Mouse (Mus musculus) T-cell, adult 2 months (primary cell): Measurements from ENCODE around the gene Hfm1.

ENCODE experiments used
- DNase-seq: peaks from one replicate; pipeline ENCODE4 v3.0.0; 2022; ENCODE audit warnings: low spot score

The Hfm1 gene

DNA sequence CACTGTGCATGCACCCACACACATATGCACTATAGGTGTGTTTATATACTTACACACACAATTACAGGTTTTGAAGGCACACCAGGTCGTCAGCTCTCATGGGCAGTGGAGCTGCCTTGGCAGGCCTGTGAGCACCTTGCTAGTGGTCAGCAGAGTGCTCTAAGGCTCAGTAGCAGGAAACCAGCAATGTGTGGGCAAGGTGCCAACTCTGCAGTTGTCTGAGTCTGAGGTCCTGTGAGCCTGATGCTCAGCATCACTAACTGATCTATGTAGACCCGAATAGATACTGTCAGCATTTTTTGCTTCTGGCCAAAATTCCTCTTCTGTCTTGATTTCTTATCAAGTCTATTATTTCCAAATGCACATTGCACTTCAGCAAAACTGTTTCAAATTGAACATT, 82.2 kb downstream of the Hfm1 start:
- DNase-seq = no peak

DNA sequence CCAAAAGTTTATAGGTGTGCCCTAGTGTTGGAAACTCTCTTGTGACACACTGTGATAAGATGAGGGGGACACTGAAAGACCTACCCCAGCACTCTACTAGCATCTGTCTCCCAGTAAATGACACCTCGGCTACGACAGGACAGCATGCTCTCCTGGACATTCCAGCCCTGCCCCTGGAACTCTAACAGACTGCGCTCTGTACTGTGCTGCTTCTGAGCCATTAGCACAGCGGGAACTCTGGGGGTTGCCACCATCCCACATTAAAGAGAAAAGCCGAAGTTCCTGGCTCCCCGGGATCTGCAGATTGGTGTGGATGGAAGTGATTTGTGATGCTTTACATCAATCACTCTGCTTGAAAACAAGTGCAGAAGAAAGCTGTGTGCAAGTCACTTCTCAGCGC, 93.1 kb downstream of the Hfm1 start:
- DNase-seq = no peak

DNA sequence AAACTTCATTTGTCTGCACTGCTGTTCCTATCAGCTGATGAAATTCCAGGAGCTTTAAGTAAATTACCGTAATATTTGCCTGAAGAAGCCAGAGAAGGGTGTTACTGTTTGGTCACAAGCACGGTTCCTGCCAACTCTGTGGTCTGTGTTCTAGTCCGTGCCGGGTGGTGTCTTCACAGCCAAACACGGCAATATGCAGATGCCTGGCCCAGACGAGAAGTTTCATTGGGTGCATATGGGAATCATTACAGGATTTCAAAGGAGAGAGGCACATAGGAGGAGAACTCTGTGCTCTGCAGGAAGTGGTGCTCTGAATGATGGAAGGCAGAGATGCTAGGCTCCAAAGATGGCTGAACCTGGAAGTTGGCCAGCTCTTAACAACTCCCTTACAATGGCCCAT, 94.7 kb downstream of the Hfm1 start:
- no peak for DNase-seq

DNA sequence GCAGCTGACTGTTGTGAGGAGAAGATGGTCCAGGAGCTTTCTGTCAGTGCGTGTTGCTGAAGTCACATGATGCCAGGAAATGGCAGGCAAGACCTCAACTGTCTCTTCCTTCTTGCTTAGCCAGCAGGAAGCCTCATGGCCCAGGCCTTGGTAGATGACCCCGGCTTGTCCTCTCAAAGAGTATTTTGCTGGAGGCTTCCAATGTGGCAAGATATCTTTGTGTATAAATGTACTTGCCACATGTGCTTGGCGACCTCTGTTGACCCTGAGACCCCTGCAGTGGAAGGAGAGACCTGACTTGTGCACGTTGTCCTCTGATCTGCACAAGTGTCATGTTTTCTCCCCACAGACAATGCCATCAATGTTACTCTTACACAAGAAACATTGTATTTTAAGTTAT, 95.3 kb downstream of the Hfm1 start:
- DNase-seq = no peak

DNA sequence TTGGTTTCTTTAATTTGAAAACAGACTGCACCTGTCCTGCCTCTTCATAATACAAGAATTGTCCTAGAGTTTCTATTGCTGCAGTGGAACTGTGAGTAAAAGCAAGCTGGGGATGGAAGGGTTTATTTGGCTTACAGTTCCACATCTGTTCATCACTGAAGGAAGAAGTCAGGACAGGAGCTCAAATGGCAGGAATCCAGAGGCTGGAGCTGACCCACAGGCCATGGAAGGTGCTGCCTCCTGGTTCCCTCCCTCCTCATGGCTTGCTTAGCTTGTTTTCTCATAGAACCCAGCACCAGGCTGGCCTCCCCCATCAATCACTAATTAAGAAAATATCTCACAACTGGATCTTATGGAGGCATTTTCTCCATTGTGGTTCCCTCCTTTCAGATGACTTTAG, 99.4 kb downstream of the Hfm1 start:
- DNase-seq = no peak

DNA sequence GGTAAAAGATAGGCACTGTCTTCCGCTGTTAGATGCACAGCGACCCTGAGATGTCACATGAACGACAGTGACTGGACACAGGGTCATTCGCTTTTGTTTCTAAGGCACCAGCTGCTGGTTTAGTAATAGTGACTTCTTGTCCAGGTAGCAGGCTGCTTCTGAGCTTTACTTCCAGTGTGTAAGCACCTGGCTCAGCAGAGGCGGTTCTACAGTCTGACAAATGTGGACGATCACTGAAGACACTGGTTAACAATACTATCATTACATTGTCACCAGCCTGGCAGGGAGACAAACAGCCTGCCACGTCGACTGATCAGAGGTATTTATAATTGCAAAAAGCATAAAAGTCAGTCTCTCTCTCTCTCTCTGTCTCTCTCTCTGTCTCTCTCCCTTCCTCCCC, 100.1 kb downstream of the Hfm1 start:
- DNase-seq = no peak

DNA sequence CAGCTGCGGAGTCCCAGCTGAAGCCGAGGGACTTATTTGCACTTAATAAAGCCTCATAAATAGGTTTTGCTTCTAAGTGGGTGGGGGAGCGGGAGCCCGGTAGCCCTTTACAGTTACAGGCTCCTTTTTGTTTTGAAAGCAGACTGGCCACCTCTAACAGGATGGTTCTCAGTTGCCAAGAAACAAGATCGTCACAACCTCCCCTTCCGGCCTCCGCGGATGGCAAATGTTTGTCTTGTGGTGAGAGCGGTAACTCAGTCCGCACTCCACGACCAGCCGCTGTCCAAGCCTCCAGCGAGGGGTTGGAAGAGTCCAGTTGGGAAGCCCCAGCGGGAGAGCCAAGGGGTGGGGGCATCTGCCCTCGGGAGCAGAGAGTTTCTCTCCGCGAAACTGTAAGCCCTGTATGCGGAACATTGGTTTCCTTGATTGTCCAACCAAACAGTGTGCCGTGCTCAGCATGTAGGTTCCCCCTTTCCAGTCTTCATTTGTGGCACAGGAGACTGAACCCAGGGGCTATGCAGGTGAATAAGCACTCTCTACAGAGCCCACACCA, 100.7 kb downstream of the Hfm1 start:
- DNase-seq = peak; percentile 62

DNA sequence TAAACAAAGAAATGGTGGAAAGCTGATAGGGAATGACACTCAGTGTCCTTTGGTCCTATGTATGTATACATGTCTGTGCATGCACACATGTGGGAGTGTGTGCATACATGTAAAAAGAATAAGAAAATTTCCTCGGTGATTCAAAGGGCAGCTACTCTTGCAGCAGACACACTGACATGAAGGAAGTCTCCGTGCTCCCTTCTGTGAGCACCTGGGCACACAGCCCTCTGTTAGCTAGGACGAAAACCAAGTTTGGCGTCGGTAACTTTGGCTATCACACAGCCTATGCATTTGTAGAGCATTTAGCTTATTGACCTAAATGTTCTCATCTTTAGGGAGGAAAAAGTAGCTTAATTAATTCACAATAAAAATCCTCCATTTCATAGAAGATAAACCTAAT, 101.4 kb downstream of the Hfm1 start:
- no peak for DNase-seq

DNA sequence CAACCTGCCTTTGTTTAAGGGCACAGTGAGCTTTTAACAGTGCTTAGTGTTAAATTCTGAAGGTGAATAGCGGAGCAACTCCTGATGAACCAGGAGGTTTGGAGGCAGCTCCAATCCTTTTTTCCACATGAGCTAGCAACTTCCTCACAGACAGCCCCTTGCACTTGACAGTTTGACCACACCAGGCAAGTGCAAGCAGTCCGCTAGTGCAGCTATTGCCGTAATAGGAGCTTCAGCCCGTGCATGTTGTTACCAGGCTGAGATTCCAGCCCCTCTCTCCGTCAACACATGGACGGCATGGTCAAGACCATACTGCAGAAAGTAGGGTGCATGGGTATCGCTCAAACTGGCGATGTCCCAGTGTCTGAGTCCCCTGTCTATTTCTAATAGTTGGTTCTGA, 106.5 kb downstream of the Hfm1 start:
- no peak for DNase-seq

DNA sequence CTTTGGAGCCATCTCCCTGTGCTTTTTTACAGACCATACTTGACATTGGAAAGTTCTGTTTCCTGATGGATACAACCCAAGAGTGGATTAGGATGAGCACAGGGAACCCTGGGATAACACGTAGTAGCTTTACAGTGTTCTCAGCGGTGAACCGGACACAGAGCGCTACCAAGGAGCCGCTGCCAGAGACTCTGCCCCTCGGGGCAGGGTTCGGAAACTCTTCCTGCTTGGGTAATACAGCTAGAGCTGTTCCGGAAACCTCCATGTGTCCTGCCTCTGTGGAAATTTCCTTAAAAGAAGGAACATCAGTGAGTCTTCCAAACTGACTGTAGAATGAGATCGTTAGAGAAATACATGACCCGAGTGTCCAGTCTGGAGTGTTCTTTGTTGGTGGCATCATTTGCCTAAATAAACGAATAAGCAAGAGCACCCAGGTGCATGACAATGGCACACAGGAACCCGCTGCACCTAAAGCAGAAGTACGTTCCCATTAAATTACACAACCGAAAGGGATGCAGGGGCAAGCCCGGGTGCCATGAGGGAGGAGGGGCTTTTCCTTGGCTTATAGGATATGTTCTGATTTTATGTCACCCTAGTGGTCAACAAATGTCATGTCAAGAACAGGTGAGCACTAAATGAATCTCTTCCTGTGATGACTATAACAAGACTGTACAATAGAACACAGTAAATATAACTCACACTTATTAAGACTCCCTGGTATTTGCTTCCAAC, 110.0 kb downstream of the Hfm1 start:
- no peak for DNase-seq

DNA sequence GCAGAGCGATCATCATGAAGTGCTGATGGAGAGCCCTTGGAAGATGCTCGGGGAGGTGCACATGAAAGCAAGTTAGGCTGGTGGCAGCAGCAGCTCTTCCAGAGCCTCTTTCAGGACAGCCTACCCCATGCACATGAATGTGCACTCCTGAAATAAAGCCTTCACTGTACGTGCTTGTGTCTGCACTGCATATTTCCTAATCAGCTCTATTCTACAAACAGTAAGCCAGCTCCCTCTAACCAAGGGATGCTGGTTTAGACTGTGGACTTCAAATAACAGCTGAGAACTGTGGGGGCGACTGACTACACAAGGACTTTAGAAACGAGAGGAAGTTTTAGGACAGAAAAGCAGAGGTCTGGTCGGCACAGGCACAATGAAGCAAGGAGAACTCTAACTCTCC, 111.5 kb downstream of the Hfm1 start:
- no peak for DNase-seq

DNA sequence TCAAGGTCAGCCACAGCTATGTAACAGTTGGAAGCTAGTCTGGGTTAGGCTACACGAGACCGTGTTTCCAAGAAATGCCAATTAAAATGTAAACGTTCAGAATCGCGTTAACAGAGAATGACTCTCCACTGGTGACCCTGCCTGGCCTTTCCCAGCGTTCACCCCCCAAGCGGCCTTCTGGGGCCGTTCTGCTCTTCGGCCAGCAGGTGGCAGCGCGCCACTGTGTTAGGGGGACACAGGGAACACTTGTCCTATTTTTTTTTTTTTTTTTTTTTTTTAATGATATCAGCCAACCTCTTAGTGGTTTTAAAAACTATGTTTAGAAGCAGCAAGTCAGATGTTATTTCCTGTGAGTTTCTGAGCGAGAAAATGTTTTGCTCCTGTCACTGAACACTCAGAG, 123.0 kb downstream of the Hfm1 start:
- DNase-seq = peak; percentile 66

DNA sequence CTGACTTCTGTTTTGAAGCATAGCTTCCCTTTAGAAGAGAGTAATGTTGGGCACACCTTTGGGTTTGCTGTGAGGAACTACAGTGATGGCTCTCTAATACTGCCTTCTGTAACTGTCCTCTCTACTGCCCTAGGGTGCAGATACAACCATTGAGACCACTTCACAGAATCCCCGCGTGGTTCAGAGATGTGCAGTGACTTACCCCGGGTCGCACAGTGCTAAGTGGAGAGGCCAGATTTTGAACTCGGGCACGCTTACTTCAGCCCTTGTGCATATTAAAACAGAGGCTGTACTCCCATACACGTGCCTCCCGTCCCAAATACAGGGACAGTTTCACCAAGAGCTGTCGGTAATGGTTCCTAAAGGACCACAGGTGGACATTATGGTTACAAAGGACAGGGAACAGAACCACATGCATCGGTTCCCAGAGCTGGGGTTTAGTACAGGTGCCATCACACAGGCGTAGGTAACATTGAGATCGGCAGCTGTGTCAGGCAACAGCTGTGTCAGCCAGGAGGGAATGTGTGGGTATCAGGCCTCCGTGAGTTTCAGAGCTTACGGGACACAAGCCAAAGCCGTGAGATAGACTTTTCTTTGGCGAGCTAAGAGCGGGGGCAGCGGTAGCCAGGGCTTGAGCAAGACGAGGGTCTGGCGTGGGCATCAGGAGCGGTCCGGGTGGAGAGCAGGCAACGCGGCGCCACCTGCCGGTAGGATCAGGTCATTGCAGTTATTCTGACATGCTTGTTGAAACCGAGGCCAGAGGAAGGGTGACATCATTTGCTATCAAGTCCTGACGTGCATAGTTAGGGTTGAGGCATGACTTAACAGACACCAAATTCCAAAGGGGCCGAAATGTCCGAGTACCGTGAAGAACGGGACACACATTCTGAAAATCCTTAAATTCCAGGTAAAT, 124.0 kb downstream of the Hfm1 start:
- DNase-seq = peak; percentile 84

DNA sequence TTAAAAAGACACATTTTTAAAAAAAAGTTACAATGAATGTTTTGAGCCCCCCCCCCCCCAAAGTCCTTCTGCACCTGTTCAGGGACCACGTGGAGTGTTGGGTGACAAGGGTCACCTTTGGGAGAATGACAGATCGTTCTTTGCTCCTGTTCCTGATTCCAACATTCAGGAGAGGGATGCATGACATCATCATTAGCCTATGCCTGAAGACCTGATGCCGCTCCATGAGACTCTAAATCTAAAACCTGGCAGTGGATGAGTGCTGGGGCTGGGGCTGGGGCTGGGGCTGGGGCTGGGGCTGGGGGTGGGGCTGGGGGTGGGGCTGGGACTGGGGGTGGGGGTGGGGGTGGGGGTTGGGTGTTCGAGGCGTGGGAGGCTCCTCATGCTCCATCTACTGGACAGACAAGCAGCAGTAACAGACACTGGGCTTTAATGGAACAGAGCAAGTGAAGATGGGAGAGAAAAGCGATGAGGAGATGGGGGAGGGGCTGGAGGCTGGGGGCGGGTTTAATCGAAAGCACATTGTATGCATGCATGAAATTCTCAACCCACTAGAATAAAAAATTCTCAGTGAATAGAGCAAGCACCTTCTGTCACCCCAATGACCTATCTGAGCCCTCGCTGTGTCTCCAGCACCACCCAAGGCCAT, 124.8 kb downstream of the Hfm1 start:
- no peak for DNase-seq

DNA sequence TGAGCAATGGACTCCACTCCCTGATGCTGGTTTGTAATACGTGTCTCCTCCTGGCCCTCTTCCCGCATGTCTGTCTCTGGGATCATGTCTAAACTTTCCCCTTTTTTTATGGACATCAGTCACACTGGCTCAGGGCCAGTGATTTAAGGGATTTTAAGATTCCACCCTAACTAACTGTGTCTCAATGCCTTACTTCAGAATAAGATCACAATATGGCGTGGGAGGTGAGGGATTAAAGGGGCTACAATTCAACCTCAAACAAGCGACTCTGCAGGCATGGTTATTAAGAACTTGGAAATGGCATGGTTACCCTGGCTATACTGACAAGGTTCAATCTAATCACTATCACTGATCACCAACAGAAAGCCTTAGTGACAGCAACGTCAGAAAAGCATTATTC, 128.2 kb downstream of the Hfm1 start:
- DNase-seq = no peak

DNA sequence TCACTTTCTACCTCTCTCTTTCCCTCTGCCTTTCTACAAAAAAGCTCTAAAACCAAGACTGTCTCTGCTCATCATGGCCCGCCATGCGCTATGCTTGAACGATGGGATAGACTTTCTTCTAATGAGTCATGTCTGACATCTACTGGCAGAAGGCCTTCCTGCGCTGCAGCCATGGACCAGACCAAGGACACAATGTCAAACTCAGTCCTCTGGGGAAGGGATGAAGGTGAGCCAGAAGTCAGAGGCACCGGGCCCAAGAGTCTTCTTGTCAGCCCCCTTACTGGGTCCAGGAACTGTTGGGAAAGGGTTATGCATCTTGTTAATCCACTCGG, 134.9 kb downstream of the Hfm1 start:
- no peak for DNase-seq

DNA sequence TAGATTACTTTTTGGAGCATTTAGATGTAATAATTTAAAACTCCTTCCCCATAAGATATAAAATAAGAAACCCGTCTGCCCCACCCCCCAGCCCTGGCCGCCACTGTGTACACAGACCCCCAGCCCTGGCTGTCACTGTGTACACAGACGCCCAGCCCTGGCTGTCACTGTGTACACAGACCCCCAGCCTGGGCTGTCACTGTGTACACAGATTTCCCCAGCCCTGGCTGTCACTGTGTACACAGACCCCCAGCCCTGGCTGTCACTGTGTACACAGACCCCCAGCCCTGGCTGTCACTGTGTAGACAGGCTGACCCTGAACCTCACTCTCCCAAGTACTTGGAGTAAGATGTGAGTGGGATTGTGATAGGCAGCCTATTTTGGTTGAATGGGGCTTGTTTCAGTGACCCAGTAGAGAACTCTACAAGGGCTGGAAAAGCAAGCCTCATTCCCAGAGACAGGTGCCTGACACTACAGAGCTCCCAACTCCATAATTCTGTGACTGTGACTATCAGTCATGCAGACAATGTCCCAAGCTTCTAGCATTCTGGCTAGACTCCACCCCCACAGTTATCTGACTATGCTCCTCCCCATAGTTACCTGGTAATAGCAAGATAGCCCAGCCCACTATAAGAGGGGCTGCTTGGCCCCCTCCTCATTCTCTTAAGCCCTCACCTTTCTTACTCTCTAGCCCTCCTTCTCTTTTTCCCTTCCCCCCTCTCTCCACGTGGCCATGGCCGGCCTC, 135.5 kb downstream of the Hfm1 start:
- no peak for DNase-seq
